Mouse (Mus musculus): ENCODE measurements around the gene Cdhr2. TPM values are rescaled to one million over a fixed set of nuclear protein-coding genes. Genes with fewer than 3 reads are reported as not detected.

Cdhr2 gene
- not detected for total RNA-seq (2023)

DNA sequence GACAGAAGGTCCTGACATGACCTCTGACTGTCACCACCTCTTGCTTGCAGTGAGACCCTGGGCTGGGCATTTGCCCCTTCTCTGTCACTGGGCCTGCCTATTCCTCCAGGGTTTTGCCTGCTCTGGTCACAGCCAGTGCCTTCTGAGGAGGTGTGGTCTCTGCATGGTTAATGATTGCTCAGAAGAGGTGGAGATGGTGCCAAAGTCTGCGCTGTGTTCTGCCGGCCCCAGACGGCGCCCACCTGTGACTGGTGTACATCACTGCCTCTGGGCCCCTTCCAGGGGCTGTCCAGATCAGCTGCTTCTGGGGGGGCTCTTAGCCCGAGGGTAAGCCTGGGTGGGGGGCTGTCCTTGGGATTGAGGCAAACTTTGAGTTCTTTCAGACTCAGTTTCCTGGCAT is at the start of gene Cdhr2:
Cdhr2 (plus strand) TSS at position 219 of the 400 bp plus-strand sequence.

GRCm38 (mm10) chr13:54693558-54694347 is 7.5 kb upstream of the Cdhr2 start, which contains the start of gene Rnf44:
Gene Rnf44, minus strand, starts transcription at chr13:54693907.

DNA sequence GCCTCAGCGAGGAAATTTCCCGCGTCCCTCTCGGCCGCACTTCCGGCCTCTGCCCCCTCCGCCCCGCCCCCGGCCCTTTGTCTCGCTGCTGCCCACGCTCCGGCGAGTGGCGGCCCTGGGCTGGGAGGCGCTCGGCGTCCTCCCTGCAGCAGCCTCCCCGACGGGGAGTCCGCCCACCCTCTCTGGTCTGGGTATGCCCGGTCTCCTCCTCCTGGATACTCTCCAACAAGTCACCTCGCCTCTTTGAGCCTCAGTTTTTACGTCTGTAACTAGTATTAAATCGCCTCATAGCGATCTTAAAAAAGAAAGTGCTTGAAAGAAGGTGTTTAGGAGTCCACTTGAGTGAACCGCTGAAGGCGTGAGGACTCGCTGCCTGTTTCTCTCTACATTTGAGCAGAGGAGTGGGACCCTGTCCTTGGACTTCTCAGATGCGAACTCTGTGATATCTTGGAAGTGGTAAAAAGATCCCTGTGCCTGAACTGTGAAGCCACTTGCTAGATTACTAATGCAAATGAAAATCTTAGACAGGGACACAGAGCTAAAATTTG is 48.7 kb downstream of the Cdhr2 start, which contains the start of gene Gprin1:
Gprin1 (minus strand) TSS at position 11 of the 548 bp plus-strand sequence.

GRCm38 (mm10) chr13:54766192-54766768 is 65.0 kb downstream of the Cdhr2 start, which contains the start of gene Sncb:
Gene Sncb, minus strand, starts transcription at chr13:54766595.

DNA sequence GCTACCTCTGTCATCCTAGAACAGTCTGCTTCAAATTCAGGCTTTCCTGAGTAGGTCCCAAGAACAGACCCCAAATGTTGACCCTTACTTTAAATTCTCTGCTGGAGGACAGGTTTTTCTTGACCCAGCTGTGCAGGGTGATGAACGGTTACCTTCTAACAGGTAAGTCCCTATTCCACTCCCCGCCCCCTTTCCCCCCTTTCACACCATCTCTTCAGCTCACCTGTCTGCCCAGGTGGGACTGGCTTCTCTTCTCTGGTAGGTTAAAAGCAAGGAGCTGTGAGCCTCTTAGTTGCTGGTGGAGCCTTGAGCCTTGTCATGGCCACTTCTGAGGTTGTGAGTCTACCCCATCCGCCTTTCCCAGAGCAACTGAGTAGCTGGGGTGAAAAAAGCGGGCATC is 82.4 kb downstream of the Cdhr2 start, which contains the start of gene Eif4e1b:
Eif4e1b (plus strand) TSS at position 301 of the 400 bp plus-strand sequence.

Other genes with a start within 250 kb of the Cdhr2 start
- gene Thoc3, start 232.6 kb upstream of the Cdhr2 start, total RNA-seq (2023), result 10 to 100 TPM; 34.0 to 35.1 TPM
- 10 to 100 TPM; 30.9 to 33.8 TPM for gene Simc1, start 197.7 kb upstream of the Cdhr2 start, total RNA-seq (2023)
- 10 to 100 TPM; 37.7 to 46.2 TPM for gene 4833439L19Rik, start 136.0 kb upstream of the Cdhr2 start, total RNA-seq (2023)
- 1 to 10 TPM; 1.9 to 3.9 TPM for gene Arl10, start 126.4 kb upstream of the Cdhr2 start, total RNA-seq (2023)
- 10 to 100 TPM; 16.2 to 25.1 TPM for gene Nop16, start 111.4 kb upstream of the Cdhr2 start, total RNA-seq (2023)
- gene Higd2a, start 111.3 kb upstream of the Cdhr2 start, total RNA-seq (2023), result 10 to 100 TPM; 84.3 to 84.7 TPM
- gene Cltb, start 90.1 kb upstream of the Cdhr2 start, total RNA-seq (2023), result 10 to 100 TPM; 35.8 to 40.6 TPM
- gene Faf2, start 79.7 kb upstream of the Cdhr2 start, total RNA-seq (2023), result 10 to 100 TPM; 49.8 to 67.3 TPM
- gene Rnf44, start 7.6 kb upstream of the Cdhr2 start, total RNA-seq (2023), result 100 to 1,000 TPM; 223 to 234 TPM
- not detected for gene Gprin1, start 48.4 kb downstream of the Cdhr2 start, total RNA-seq (2023)
- gene Sncb, start 65.1 kb downstream of the Cdhr2 start, total RNA-seq (2023), result not detected
- not detected for gene Eif4e1b, start 82.5 kb downstream of the Cdhr2 start, total RNA-seq (2023)
- 1 to 10 TPM in 1 of 2 experiments, under 1 TPM in 1; 0.84 to 2.1 TPM for gene Tspan17, start 87.9 kb downstream of the Cdhr2 start, total RNA-seq (2023)
- gene Unc5a, start 247.9 kb downstream of the Cdhr2 start, total RNA-seq (2023), result 1 to 10 TPM; 1.2 to 4.3 TPM

Data from T-cell, adult 66 days (primary cell).